Mouse (Mus musculus): Measurements from ENCODE around the gene Slc25a54. TPM values are rescaled to one million over a fixed set of nuclear protein-coding genes. Genes with fewer than 3 reads are reported as not detected.

Gene Slc25a54
- polyA plus RNA-seq (2015; fragmentation: Nextera tagmentation; extraction: Ambion mirVana), result not detected in 2 replicates

DNA sequence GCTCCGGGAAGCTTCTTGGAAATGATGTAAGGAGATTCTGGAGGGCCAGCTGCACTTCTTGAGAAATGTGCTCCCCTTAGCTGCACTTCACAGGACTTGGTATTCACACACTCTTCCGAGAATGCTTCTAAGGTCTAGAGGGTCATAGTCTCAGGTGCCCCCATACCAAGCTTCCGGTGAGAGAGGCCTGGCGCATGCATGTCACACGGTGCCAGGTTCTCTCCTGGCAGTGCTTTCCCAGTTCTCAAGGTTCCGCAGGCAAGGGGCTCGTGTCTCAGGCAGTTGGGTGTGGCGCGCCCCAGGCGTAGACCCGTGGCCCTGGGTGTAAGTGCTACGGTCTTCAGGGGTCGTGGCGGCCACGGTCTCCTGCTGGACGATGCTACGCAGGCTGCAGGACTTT, at the start of gene Slc25a54:
Gene Slc25a54, plus strand, starts transcription at position 301 of the 400 bp plus-strand sequence.
- no peaks in the 10 kb centered on the region for H3K9me3 ChIP-seq (replicated peaks; ENCODE audit: control insufficient read depth, low read length)
- WGBS, result 91% methylated on average over 17 of the region's 17 CpGs
- H3K4me2 ChIP-seq (ENCODE audit: low read depth, low read length), result no peak within 1 kb of the TSS
- no peak within 1 kb of the TSS for H3K27ac ChIP-seq (ENCODE audit: low read length)
- H3K4me1 ChIP-seq (ENCODE audit: control insufficient read depth, insufficient read depth, low read length), result no peaks in the 10 kb centered on the region
- H3K36me3 ChIP-seq (ENCODE audit: control insufficient read depth, insufficient read depth), result no peaks in the 10 kb centered on the region
- H3K9ac ChIP-seq (ENCODE audit: low read length), result no peak within 1 kb of the TSS
- H3K27me3 ChIP-seq (ENCODE audit: control insufficient read depth, insufficient read depth, low read length), result no peaks in the 10 kb centered on the region
- ATAC-seq (replicated peaks; ENCODE audit: extremely low read depth, insufficient read depth, low FRiP score), result no peak
- H3K4me3 ChIP-seq (ENCODE audit: low read length), result no peak within 1 kb of the TSS

DNA sequence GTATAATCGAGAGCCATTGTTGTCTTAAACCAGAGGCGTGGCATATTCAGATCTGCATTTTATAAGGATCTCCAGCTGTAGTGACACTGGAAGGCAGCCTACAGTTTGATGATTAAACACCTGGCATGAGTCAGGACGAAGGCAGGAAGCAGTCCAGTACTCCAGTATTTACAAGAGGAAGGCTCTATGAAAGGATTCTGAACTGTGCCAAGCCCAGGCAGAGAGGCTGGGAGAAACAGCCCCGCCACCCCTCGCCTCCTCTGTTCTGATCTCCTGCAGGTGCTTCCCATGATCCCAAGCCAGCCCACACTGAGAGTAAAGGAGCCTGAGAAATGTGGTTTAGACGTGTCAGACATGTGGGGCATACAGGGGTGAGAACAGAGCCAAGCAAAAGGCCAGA, 49.5 kb upstream of the Slc25a54 start:
- peaks cover 13% of the 10 kb centered on the region for H3K4me1 ChIP-seq (ENCODE audit: control insufficient read depth, insufficient read depth, low read length)
- H3K27ac ChIP-seq (ENCODE audit: low read length), result no peak overlapping the region
- 47% methylated on average over 6 of the region's 6 CpGs for WGBS

DNA sequence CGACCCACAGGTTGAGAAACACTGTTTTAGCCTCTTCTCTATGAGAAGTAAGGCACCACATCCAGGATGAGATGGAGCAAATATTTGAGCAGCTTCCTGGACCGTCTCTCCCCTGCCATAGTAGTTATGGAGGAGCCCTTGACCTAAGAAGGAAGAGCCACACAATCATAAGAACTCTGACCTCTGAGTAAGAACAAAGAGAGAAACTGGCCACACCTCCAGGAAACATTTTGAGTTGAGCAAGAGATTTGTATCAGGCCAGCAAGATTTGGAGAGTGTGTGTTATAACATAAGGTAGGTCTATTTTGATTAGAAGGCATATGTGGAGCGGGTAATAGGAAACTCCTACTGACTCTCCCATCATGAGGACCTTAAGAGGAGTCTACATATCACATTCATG, 48.6 kb upstream of the Slc25a54 start:
- H3K4me1 ChIP-seq (ENCODE audit: control insufficient read depth, insufficient read depth, low read length), result peaks cover 7% of the 10 kb centered on the region; the same call in 1 of the 2 replicates
- H3K36me3 ChIP-seq (ENCODE audit: control insufficient read depth, insufficient read depth), result no peaks in the 10 kb centered on the region
- ATAC-seq (replicated peaks; ENCODE audit: extremely low read depth, insufficient read depth, low FRiP score), result no peak
- H3K4me3 ChIP-seq (ENCODE audit: low read length), result no peak overlapping the region
- no peak overlapping the region for H3K9ac ChIP-seq (ENCODE audit: low read length)
- H3K27ac ChIP-seq (ENCODE audit: low read length), result no peak overlapping the region; the same call in 1 of the 2 replicates
- peaks cover 5% of the 10 kb centered on the region; the same call in 1 of the 2 replicates for H3K9me3 ChIP-seq (replicated peaks; ENCODE audit: control insufficient read depth, low read length)
- 75% methylated on average over 3 of the region's 3 CpGs for WGBS
- H3K4me2 ChIP-seq (ENCODE audit: low read depth, low read length), result no peak overlapping the region
- H3K27me3 ChIP-seq (ENCODE audit: control insufficient read depth, insufficient read depth, low read length), result no peaks in the 10 kb centered on the region

More for the DNA sequence above, 49.5 kb upstream of the Slc25a54 start:
- Histone ChIP-seq H3K9ac (ENCODE audit: low read length) (no peak overlapping the region), H3K4me3 (ENCODE audit: low read length) (no peak overlapping the region), H3K9me3 (replicated peaks; ENCODE audit: control insufficient read depth, low read length) (peaks cover 5% of the 10 kb centered on the region; the same call in 1 of the 2 replicates), H3K27me3 (ENCODE audit: control insufficient read depth, insufficient read depth, low read length) (no peaks in the 10 kb centered on the region), H3K4me2 (ENCODE audit: low read depth, low read length) (no peak overlapping the region), H3K36me3 (ENCODE audit: control insufficient read depth, insufficient read depth) (no peaks in the 10 kb centered on the region)
- ATAC-seq (replicated peaks; ENCODE audit: extremely low read depth, insufficient read depth, low FRiP score), result no peak

DNA sequence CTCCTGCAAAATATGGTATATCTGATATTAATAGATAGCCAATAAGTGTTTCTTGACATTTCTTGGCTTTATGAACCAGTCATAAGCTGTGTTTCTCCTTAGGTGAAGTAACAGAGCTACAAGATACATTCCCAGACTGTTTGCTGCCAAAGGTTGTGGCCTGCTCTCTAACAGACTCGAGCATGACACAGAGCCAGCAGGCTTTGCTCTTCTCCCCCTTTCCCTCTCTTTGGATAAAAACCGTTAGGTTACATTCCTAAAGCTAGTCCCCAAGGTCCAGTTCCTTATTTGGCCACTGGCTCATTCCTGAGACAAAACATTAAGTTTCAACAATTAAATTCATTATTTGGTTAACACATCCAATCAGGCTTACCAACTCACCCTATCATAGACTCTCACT, 48.0 kb upstream of the Slc25a54 start:
- Histone ChIP-seq H3K4me3 (ENCODE audit: low read length) (no peak overlapping the region), H3K27ac (ENCODE audit: low read length) (no peak overlapping the region), H3K9me3 (replicated peaks; ENCODE audit: control insufficient read depth, low read length) (peaks cover 5% of the 10 kb centered on the region; the same call in 1 of the 2 replicates), H3K4me1 (ENCODE audit: control insufficient read depth, insufficient read depth, low read length) (peaks cover 7% of the 10 kb centered on the region; the same call in 1 of the 2 replicates), H3K36me3 (ENCODE audit: control insufficient read depth, insufficient read depth) (no peaks in the 10 kb centered on the region), H3K4me2 (ENCODE audit: low read depth, low read length) (no peak overlapping the region), H3K27me3 (ENCODE audit: control insufficient read depth, insufficient read depth, low read length) (no peaks in the 10 kb centered on the region), H3K9ac (ENCODE audit: low read length) (no peak overlapping the region)
- ATAC-seq (replicated peaks; ENCODE audit: extremely low read depth, insufficient read depth, low FRiP score), result no peak
- 53% methylated on average over 2 of the region's 2 CpGs for WGBS

DNA sequence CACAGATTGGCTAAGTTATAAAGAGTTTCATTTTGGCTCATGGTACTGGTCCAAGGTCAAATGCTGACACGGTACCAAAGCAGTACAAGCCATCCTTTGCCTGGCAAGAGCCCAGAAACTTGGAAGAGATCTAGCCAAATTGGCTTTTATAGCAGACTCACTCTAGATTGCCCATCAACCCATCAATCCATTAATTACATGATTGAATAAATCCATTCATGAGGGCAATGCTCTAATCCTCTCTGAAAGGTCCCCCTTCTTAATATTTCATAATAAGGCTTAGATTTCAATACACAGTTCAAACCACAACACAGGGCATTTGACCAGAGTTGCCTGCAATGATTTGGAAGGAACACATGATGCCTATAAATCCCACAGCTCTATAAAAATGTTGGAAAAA, 45.9 kb upstream of the Slc25a54 start:
- peaks cover 5% of the 10 kb centered on the region; the same call in 1 of the 2 replicates for H3K9me3 ChIP-seq (replicated peaks; ENCODE audit: control insufficient read depth, low read length)
- no peak overlapping the region for H3K4me2 ChIP-seq (ENCODE audit: low read depth, low read length)
- no peak overlapping the region for H3K4me3 ChIP-seq (ENCODE audit: low read length)
- peaks cover 5% of the 10 kb centered on the region; the same call in 1 of the 2 replicates for H3K4me1 ChIP-seq (ENCODE audit: control insufficient read depth, insufficient read depth, low read length)
- H3K27ac ChIP-seq (ENCODE audit: low read length), result no peak overlapping the region
- no peak for ATAC-seq (replicated peaks; ENCODE audit: extremely low read depth, insufficient read depth, low FRiP score)
- no peaks in the 10 kb centered on the region for H3K36me3 ChIP-seq (ENCODE audit: control insufficient read depth, insufficient read depth)
- H3K9ac ChIP-seq (ENCODE audit: low read length), result no peak overlapping the region
- 79% methylated on average over 1 of the region's 1 CpGs for WGBS
- no peaks in the 10 kb centered on the region for H3K27me3 ChIP-seq (ENCODE audit: control insufficient read depth, insufficient read depth, low read length)

DNA sequence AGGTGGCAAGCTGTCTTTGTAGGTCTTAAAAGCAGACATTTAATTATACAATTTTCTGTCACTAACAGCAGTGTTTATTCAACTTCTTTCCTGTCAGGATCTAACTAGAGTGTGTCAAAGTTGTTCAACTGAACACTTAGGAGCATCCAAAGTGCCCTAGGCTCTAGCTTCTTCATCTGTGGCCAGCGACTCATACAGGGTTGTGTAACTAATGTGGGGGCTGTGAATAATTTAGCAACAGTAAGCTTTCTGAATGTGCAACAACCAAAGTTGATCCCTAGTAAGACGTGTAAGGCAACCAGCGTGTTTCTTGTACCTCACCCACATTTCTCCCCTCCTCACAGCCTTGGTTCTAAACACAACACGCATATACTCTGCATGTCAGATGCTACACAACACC, 39.4 kb upstream of the Slc25a54 start:
- Histone ChIP-seq H3K9me3 (replicated peaks; ENCODE audit: control insufficient read depth, low read length) (no peaks in the 10 kb centered on the region), H3K36me3 (ENCODE audit: control insufficient read depth, insufficient read depth) (no peaks in the 10 kb centered on the region), H3K4me3 (ENCODE audit: low read length) (no peak overlapping the region), H3K4me1 (ENCODE audit: control insufficient read depth, insufficient read depth, low read length) (no peaks in the 10 kb centered on the region), H3K4me2 (ENCODE audit: low read depth, low read length) (no peak overlapping the region), H3K9ac (ENCODE audit: low read length) (no peak overlapping the region), H3K27ac (ENCODE audit: low read length) (no peak overlapping the region), H3K27me3 (ENCODE audit: control insufficient read depth, insufficient read depth, low read length) (no peaks in the 10 kb centered on the region)
- WGBS, result 75% methylated on average over 4 of the region's 4 CpGs
- no peak for ATAC-seq (replicated peaks; ENCODE audit: extremely low read depth, insufficient read depth, low FRiP score)

DNA sequence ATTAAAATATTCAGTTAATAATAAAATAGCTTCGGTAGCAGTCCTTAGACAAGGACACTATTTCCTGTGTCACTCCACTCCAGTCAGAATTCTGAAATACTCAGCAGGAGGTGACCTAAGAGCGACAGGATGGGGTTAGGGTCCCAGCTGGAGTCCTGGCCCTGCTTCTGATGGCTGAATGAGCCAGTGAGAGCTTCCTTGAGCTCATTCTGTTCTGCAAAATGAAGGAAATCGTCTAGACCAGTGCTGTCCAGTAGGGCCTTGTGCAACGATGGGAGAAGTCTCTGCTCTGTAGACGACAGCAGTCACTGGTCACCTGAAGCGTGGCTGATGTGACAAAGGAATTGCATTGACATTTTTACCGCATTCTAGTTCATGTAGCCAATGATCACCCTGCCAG, 36.9 kb upstream of the Slc25a54 start:
- H3K4me1 ChIP-seq (ENCODE audit: control insufficient read depth, insufficient read depth, low read length), result 0 out of 2 replicates have a peak, but pooled peaks cover 4% of the 10 kb centered on the region
- no peak overlapping the region for H3K4me2 ChIP-seq (ENCODE audit: low read depth, low read length)
- no peaks in the 10 kb centered on the region for H3K9me3 ChIP-seq (replicated peaks; ENCODE audit: control insufficient read depth, low read length)
- no peak for ATAC-seq (replicated peaks; ENCODE audit: extremely low read depth, insufficient read depth, low FRiP score)
- no peak overlapping the region for H3K4me3 ChIP-seq (ENCODE audit: low read length)
- H3K27ac ChIP-seq (ENCODE audit: low read length), result no peak overlapping the region
- H3K27me3 ChIP-seq (ENCODE audit: control insufficient read depth, insufficient read depth, low read length), result no peaks in the 10 kb centered on the region
- H3K9ac ChIP-seq (ENCODE audit: low read length), result no peak overlapping the region
- 62% methylated on average over 7 of the region's 7 CpGs for WGBS
- H3K36me3 ChIP-seq (ENCODE audit: control insufficient read depth, insufficient read depth), result no peaks in the 10 kb centered on the region

DNA sequence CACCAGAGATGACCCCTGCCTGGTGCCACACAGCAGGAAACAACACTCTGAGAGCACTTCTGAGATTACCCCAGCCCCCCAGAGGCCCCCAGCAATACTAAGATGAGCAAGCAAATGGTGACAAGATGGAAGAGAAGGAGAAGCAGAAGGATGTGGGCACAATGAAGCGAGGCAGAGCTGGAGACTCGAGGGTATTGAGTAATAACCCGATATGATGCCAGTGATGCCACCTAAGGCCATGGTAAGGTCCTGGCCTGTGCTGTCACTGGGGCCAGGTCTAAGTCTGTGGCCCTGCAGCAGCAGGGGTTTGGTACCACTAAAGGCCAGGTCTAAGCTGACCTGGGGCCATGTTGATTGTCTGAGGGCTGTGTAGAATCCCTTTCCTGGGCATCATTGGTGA, 33.8 kb upstream of the Slc25a54 start:
- Histone ChIP-seq H3K4me3 (ENCODE audit: low read length) (no peak overlapping the region), H3K4me1 (ENCODE audit: control insufficient read depth, insufficient read depth, low read length) (peaks cover 6% of the 10 kb centered on the region), H3K4me2 (ENCODE audit: low read depth, low read length) (no peak overlapping the region), H3K27ac (ENCODE audit: low read length) (no peak overlapping the region), H3K9me3 (replicated peaks; ENCODE audit: control insufficient read depth, low read length) (no peaks in the 10 kb centered on the region), H3K9ac (ENCODE audit: low read length) (no peak overlapping the region), H3K36me3 (ENCODE audit: control insufficient read depth, insufficient read depth) (no peaks in the 10 kb centered on the region), H3K27me3 (ENCODE audit: control insufficient read depth, insufficient read depth, low read length) (no peaks in the 10 kb centered on the region)
- WGBS, result 82% methylated on average over 3 of the region's 3 CpGs
- ATAC-seq (replicated peaks; ENCODE audit: extremely low read depth, insufficient read depth, low FRiP score), result no peak

DNA sequence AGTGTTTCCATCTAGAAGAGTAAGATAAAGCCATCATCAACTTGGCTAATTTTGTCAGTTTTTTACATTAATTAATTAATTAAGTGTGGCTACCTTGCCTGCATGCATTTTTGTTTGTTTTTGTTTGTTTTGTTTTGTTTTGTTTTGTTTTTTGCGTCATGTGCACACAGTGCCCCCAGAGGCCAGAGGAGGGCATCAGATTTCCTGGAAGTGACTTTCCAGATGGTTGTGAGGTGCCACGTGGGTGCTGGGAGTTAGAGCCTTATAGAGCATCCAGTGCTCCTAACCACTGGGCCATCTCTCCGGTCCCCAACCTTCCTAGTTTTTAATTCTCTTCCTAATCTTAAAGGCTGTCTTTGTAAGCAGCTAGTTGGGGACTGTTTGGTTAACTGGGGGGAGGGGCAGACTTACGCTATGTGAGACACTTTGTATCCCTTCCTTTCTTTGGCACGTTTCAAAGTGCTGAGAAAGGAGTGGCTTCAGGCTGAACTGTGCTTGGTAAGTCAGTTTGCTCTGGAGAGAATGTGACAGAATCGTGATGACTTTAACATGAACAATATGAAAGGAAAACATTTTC, 32.5 kb upstream of the Slc25a54 start:
- peaks cover 11% of the 10 kb centered on the region for H3K4me1 ChIP-seq (ENCODE audit: control insufficient read depth, insufficient read depth, low read length)
- H3K27me3 ChIP-seq (ENCODE audit: control insufficient read depth, insufficient read depth, low read length), result no peaks in the 10 kb centered on the region
- no peaks in the 10 kb centered on the region for H3K9me3 ChIP-seq (replicated peaks; ENCODE audit: control insufficient read depth, low read length)
- H3K9ac ChIP-seq (ENCODE audit: low read length), result no peak overlapping the region
- H3K27ac ChIP-seq (ENCODE audit: low read length), result no peak overlapping the region
- ATAC-seq (replicated peaks; ENCODE audit: extremely low read depth, insufficient read depth, low FRiP score), result no peak
- 44% methylated on average over 6 of the region's 6 CpGs for WGBS
- H3K36me3 ChIP-seq (ENCODE audit: control insufficient read depth, insufficient read depth), result no peaks in the 10 kb centered on the region
- H3K4me3 ChIP-seq (ENCODE audit: low read length), result no peak overlapping the region
- no peak overlapping the region for H3K4me2 ChIP-seq (ENCODE audit: low read depth, low read length)
